Mouse (Mus musculus) left cerebral cortex, adult 9 months (tissue): Measurements from ENCODE around the gene Eef1akmt2.

ENCODE experiments used
- DNase-seq, 2 experiments: peaks; one replicate each; pipeline ENCODE4 v3.0.0; 2022; ENCODE audit warnings: low spot score in 2 of 2

The Eef1akmt2 gene

GRCm38 (mm10) chr7:132873043-132873442 is 20.6 kb upstream of the Eef1akmt2 start:
- no peak for DNase-seq

- no peak for DNase-seq
Measured at GRCm38 (mm10) chr7:132866316-132866715, 13.8 kb upstream of the Eef1akmt2 start.

DNA sequence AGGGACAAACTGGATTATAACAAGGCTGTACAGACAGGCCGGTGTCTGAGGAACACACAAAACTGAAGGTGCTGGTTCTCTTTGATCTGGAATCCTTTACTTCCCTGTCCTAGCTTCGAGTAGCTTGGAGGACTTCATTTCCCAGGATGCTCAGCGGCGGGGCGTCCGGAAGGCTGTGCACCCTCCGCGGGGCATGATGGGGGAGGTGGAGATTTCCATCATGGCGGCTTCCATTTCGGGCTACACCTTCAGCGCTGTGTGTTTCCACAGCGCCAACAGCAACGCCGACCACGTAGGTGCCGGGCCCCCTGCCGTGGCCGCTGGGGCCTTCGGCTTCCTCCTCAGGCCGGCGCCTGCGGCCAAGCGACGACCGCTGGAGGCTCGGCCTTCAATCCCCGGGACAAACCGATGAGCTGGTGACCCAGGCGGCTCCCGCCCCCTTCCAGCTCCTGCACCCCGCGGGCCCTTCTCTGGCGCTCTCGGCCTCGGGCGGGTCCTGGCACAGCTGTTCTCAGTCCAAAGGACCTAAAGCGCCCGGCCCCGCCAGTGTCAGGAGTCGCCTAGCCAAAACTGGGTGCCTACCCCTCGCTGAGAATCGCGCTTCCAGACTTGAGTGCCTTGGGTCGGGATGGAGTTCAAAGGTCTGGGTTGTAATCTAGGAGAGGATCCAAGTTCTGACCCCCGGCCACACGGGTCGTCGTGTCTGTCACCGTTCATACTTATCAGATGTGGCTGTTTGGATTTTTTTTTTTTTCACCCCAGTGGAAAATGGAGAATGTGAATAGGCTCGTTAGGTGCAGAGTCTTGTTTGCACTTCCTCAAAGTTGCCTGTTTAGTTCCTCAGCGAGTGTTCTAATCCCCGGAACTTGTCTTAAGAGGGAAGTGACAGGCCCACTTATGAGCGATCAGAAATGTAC is 6.8 kb upstream of the Eef1akmt2 start, which contains the start of gene Abraxas2:
Gene Abraxas2 (plus strand): TSS at position 184 of the 917 bp plus-strand sequence.
- peak; percentile 43 to 89 for DNase-seq

DNA sequence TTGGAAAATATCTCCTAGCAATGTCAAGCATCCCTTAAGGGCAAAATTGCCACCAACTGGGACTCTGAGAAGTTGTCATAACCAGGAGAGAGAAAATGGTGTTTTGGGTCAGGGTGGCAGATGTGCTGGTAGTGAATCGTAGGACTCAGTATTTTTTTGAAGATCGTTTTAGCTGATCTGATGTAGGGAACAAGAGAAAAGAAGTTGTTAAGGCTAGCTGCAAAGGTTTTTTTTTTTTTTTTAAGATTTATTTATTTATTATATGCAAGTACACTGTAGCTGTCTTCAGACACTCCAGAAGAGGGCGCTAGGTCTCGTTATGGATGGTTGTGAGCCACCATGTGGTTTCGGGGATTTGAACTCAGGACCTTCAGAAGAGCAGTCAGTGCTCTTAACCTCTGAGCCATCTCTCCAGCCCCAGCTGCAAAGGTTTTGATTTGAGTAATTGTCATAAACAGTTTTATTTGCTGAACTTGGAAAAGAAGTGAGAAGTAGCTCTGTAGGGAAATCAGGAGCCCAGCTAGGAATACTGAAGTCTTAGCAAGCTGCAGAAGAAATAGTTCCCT is 5.7 kb upstream of the Eef1akmt2 start:
- no peak for DNase-seq

DNA sequence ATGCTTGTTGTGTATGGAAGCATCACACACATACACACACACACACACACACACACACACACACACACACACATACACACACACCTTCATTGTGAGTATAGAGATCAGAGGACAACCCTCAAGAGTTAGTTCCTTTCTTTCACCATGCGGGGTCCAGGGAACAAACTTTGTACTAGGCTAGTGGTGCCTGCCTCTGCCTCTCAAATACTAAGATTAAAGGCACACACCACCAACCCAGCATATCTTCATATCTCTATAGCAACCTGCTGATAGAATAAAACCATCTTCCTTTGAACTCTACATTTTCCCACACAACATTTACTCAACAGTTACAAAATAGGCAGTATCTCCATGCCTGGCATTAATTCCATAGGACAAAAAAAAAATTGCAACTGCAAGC is 3.6 kb upstream of the Eef1akmt2 start:
- DNase-seq: no peak

DNA sequence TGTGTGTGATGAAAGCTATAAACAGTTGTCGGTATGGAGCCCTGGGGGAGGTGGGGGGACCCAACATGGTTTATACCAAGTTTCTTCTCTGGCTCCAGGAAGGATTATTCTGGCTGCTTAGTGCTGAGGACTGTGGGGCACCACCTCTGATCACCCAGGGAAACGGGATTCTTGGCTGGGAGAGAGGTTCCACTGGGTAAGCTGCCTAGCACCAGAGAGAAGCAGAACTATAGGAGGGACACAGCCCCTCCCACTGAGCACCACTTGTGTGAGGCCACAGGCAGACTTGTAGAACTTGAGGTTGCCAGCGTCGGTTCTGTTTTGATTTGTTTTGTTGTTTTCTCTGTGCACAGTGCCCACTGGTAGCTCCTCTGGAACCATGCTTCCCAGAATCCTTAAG is 1.5 kb upstream of the Eef1akmt2 start:
- DNase-seq: no peak

GRCm38 (mm10) chr7:132853361-132853760 is 888 bp upstream of the Eef1akmt2 start:
- DNase-seq: no peak

DNA sequence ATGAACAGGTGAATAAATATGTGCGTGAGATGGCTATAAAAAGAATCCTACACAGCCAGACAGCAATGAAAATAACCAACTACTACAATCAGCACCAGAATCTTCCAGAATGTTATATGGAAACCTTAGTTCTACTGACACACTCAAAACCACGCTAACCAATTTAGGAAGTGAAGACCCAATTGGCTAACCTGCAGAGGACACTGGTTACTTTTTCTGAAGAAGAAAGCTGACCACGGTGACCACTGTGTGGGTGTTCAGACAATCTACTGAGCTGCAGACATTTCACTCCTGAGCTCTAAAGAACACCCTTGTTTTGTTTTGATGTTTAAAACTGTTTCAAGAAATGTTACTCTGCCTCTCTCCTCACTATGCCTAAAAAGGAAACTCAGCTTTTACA is 9.3 kb downstream of the Eef1akmt2 start:
- DNase-seq: no peak

DNA sequence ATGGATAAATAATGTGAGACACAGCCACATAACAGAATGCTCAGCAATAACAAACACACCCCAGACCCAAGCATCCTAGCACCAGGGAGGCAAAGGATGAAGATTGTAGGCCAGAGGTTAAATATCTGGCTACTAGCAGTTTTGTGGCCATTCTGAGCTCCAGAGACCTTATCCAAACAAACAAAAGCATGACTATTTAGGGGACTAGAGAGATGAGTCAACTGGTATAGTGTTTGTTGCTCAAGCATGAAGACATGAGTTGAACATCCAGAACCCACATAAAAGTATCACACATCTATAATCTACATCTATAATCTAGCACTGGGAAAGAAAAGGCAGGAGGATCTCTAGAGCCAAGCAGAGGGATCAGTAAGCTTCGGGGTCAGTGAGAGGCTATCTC is 10.0 kb downstream of the Eef1akmt2 start:
- DNase-seq: no peak

DNA sequence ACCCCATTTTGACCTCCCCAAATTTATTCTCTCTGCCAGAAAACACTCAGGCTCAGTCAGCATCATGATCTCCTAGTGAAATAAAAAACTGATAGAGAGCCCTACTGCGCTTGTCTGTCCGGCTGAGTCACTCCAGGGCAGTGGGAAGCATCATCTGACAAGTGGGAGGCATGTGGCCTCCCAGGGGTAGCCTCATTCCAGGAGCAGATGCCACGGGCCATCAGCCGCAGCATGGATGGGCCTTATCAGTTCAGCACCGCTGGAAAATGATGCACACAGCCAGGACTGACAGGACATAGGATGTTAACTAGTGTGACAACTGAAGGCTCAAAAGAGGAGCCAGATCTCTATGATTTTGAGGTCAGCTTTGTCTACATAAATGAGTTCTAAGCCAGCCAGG is 11.2 kb downstream of the Eef1akmt2 start:
- no peak for DNase-seq

DNA sequence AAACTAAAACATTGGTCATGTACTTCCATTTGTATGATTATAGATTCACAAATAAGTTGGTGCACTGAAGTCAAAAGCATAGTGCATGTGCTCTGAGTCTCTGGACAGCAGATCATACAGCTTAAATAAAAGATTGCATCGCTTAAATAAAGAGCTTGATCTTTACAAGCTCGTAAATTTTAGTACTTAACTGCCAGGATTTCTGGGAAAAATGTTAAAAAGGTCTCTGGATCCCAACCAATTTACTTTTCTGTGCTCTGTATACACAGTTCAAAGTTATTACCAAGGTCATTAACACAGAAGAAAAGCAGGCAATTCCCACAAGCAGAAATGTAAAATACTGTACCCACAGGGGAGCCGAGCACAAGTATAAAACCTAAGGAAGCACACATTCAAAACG is 21.5 kb downstream of the Eef1akmt2 start:
- no peak for DNase-seq

- no peak for DNase-seq
Measured at GRCm38 (mm10) chr7:132824346-132825022, 28.0 kb downstream of the Eef1akmt2 start.

DNA sequence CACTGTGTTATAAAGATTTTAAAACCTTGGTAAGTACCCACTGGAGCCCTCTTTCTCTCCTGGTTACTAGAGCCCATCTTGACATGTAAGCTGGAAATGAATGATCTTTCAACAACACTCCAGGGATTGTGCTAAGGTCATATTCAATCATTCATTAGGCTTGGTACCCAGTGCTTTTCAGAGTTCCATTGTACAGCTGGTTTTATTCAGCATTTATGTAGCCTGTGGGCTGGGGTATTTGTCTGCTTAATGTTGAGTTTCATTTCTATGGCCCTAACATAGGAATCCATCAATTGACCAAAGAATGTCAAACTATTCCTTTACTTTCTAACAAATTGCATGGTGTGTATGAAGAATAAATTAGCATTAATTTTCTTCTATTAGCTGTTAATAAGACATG is 28.6 kb downstream of the Eef1akmt2 start:
- no peak for DNase-seq

- no peak for DNase-seq
Measured at GRCm38 (mm10) chr7:132820692-132821091, 31.8 kb downstream of the Eef1akmt2 start.

- no peak for DNase-seq
Measured at GRCm38 (mm10) chr7:132817056-132817455, 35.4 kb downstream of the Eef1akmt2 start.

DNA sequence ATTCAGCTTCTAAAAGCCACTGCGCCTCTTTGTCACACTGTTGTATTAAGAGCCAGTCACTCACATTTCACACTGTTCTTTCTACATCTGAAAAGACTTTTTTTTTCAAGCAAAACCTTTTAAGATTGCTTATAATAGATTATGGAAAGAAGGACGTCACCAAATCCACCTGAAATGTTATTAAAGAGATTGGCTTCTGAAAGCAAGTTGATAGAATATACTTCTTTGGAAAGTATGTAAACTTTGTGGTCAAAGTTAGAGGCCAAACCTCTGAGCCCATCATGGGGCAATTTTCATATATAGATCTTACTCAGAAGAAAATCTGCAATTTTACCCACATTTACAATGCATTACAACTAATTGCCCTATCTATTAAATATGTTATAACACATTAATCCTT is 35.9 kb downstream of the Eef1akmt2 start:
- no peak for DNase-seq

DNA sequence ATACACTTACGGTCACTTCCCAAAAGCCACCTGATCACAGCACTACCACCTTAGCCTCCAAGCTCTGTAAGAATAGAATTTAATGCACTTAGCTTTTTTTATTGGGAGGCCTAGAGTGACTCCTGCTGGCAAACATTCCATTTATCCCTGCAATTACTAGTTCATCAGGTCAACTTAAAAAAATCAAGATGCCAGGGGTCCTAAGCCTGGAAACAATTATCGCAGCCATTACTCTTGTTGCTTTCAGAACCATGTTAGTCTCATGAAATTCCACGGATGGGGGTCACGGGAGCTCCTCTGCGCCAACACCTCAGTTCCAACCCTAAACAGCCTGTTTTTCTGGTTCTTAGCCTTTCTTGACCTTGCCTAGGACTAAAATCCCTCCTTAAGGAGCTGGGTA is 37.4 kb downstream of the Eef1akmt2 start:
- DNase-seq: no peak

DNA sequence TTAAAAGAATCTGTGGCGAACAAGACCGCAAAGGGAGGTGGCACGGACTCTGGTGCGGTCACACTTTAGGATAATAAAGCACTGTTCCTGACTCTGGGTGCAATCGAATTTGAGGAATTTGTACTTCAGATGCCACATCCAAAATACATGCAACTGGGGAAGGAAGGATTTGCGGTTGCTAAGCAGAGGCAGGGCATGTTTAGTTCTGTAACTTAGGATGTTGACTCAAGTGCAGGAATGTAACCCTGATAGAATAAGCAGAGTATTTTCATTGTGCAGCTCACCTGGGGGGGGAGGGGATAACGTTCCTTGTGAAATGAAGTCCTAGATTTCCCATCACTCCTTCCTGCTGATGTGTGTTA is 38.4 kb downstream of the Eef1akmt2 start:
- DNase-seq: no peak

DNA sequence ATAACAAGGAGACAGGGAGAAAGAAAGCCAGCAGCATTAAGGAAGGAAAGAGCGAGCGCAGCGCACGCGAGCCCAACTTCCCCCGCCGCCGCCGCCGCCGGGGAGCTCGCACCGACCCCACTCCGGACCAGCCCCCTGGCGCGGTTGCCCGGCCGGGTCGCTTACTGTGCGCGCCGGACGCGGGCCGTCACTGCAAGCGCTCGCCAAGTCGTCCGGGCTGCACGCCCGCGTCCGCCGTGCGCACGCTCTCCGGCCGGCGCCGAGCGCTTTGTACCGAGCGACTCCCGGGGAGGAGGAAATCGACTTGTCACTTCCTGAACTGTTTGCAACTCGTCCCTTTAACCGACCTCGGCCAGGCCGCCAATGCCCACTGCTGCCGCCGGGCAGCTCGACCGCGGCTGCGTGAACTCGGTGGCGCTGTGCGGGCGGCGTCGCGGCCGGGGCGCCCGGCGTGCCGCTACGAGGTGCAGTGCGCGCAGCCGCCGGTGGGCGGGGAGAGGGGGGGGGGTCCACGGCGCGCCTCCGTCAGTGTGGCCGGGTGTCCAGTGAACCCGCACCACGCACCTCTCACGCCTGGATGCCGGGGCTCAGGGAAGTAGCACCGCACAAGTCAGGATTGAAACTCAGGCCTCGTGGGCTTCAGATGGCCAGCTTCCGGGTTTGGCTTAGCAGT is 38.9 kb downstream of the Eef1akmt2 start, which contains the start of gene Fam53b:
Gene Fam53b (minus strand): TSS at position 471 of the 673 bp plus-strand sequence.
- DNase-seq: peak in 1 of 2 experiments; percentile 68

- DNase-seq: no peak
Measured at GRCm38 (mm10) chr7:132812619-132813415, 39.7 kb downstream of the Eef1akmt2 start.
